Mouse (Mus musculus): Measurements from ENCODE around the gene Pigc. TPM values are rescaled to one million over a fixed set of nuclear protein-coding genes. Genes with fewer than 3 reads are reported as not detected.

The Pigc gene
- polyA plus RNA-seq, 1 experiment from 2014 or later = 30.9 TPM

DNA sequence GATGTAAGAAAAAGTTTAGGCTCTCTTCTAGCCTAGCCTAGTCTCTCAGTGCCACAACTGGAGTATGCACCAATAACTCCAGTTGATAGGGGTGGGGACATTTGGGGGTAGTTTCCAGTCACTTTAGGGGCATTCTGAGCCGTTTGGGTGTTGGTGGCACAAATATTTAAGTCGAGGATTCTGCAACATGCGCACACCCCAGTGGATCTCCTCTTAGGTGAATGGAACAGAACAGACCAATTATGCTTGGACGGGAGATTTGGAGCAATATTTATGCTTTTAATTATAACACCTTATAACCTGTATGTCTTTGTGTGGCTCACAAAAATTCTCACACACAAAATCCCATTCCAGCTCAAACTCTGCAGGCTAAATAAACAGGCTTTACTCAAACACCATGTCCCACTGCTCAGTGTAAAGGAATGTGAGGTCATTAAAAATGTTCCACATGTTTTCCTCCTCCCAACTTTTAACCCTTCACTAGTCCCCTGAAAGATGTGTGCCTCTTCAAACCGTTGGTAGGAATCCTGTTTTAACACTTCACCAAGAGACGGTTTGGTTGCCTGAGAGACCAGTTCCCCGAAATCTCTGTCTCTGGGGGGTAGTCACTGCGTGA lies 46.4 kb downstream of the Pigc start:
- Histone ChIP-seq H3K4me1 (peaks cover 4% of the 10 kb centered on the region; the same call in 1 of the 2 replicates), H3K27ac (no peak overlapping the region), H3K27me3 (no peaks in the 10 kb centered on the region), H3K36me3 (ENCODE audit: poor library complexity, severe bottlenecking) (no peaks in the 10 kb centered on the region), H3K4me2 (no peak overlapping the region), H3K4me3 (no peak overlapping the region), H3K9ac (no peak overlapping the region), H3K9me3 (replicated peaks) (no peaks in the 10 kb centered on the region)
- WGBS = 59% methylated on average over 8 of the region's 8 CpGs
- ATAC-seq = no peak

DNA sequence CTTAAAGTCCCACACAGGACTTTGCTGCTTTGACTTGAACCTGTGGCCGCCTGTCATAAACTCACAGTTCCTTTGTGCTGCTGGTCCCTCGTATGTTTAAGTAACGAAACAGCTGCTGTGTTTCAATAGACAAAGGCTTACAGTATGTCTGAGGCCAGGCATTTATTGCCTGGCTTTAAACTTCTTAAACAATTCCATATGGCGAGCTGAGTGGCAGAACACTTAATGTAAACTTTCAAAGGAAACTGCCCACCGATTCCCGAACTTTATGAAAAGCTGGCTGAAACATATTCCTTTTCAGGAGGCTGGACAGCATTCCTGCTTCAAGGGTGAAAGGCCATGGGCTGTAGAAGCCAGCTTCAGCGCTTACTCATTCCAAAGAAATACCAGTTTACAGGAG lies 48.0 kb downstream of the Pigc start:
- 51% methylated on average over 7 of the region's 7 CpGs for WGBS
- ATAC-seq = no peak
- Histone ChIP-seq H3K27ac (no peak overlapping the region), H3K4me2 (no peak overlapping the region), H3K9me3 (replicated peaks) (no peaks in the 10 kb centered on the region), H3K4me3 (no peak overlapping the region), H3K9ac (no peak overlapping the region), H3K36me3 (ENCODE audit: poor library complexity, severe bottlenecking) (no peaks in the 10 kb centered on the region), H3K27me3 (no peaks in the 10 kb centered on the region), H3K4me1 (peaks cover 11% of the 10 kb centered on the region; the same call in 1 of the 2 replicates)

DNA sequence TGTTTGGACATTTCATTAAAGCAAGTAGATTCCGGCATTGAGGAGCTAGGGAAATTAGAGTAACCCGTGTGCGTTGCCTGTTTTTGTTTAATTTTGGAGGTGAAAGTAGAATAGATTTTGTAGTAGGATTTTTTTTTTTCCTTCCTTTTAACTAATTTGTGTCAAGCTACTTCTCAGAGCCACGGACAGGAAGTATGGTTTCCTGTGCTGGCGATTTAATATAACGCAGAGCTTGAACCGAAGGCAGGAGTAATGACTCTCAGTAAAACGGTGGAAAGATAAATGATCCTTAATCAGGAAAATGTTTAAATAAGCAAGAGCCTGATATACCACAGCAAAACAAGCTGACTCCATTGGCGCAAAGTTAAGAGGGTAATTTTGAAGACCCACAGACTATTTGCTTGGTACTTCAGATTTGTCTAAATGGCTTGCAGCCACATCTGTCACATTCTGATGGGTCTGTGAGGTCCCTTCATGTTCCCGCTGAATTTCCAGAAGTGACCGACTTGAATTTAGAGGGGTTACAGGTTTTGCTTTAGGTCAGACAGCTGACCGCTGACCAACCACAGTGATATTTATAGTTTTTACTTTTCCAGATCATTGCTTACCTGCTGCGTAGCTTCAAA lies 49.1 kb downstream of the Pigc start:
- no peak overlapping the region for H3K9ac ChIP-seq
- H3K9me3 ChIP-seq (replicated peaks) = no peaks in the 10 kb centered on the region
- no peak for ATAC-seq
- H3K27ac ChIP-seq = no peak overlapping the region
- H3K4me3 ChIP-seq = no peak overlapping the region
- no peaks in the 10 kb centered on the region for H3K36me3 ChIP-seq (ENCODE audit: poor library complexity, severe bottlenecking)
- H3K4me1 ChIP-seq = peaks cover 11% of the 10 kb centered on the region; the same call in 1 of the 2 replicates
- WGBS = 91% methylated on average over 13 of the region's 13 CpGs
- no peak overlapping the region for H3K4me2 ChIP-seq
- H3K27me3 ChIP-seq = no peaks in the 10 kb centered on the region

DNA sequence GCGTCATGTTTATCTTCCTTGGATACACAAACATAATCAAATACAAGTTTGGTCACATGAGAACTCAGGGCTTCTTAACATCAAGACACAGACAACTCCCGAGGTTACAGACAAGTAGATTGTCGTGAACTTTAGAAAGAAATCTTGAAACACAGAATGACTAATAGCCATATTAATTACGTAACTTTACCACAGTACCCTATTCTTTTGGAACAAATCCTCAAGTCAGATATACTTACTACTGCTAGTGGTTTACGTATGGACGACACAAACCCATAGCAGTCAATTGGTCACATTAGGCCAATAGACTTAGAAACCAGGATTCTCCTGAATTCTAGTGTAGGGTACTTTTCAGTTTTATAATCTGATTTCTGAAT lies 49.6 kb downstream of the Pigc start:
- Histone ChIP-seq H3K9me3 (replicated peaks) (no peaks in the 10 kb centered on the region), H3K27me3 (no peaks in the 10 kb centered on the region), H3K4me1 (peaks cover 12% of the 10 kb centered on the region), H3K36me3 (ENCODE audit: poor library complexity, severe bottlenecking) (no peaks in the 10 kb centered on the region), H3K9ac (no peak overlapping the region), H3K4me3 (no peak overlapping the region), H3K4me2 (no peak overlapping the region), H3K27ac (no peak overlapping the region)
- ATAC-seq = no peak
- WGBS = 95% methylated on average over 6 of the region's 6 CpGs

DNA sequence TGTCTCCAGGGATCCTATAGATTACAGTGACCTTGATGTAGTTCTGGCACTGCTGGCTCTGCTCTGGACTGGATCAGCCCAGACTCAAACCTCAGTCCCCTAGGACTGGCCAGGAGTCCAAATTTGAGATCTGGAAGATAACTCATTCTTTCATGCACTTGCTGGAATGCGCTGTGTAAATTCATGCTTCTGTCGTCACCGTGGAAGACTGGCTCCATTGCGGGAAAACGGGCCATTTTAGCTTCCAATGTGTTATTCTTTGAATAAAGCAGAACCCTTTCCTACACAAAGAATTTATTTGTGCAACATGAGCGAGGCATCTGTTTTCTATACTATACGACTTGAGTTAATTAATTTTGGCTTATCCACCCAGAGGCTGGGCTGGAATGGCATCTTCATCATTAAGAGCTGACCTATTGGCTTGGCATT lies 51.3 kb downstream of the Pigc start:
- 39% methylated on average over 7 of the region's 7 CpGs for WGBS
- Histone ChIP-seq H3K27me3 (no peaks in the 10 kb centered on the region), H3K4me2 (no peak overlapping the region), H3K27ac (no peak overlapping the region), H3K4me3 (no peak overlapping the region), H3K9ac (no peak overlapping the region), H3K4me1 (peaks cover 15% of the 10 kb centered on the region), H3K36me3 (ENCODE audit: poor library complexity, severe bottlenecking) (no peaks in the 10 kb centered on the region), H3K9me3 (replicated peaks) (no peaks in the 10 kb centered on the region)
- ATAC-seq = peak; percentile 27; the same call in 1 of the 2 replicates

DNA sequence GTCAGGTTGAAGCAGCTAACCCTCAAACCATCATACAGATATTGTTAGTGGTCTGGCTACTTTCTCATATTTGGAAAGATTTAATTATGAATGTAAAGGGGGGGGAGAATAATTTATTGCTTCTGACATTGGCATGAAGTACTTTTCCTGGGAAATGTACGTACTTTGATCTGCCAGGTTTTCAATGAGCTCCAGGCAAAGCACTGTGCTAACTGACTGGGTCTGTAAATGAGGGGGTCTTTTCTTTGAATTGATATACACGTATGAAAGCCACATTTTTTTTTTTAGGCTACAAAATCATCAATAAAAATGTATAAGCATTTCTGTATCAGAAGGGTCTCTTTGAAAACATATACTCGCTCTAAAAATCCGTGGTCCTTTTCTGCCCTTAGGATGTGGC lies 51.8 kb downstream of the Pigc start:
- no peak overlapping the region for H3K4me2 ChIP-seq
- no peak overlapping the region for H3K27ac ChIP-seq
- no peak overlapping the region for H3K9ac ChIP-seq
- WGBS = 59% methylated on average over 4 of the region's 4 CpGs
- no peaks in the 10 kb centered on the region for H3K9me3 ChIP-seq (replicated peaks)
- no peak overlapping the region for H3K4me3 ChIP-seq
- no peaks in the 10 kb centered on the region for H3K36me3 ChIP-seq (ENCODE audit: poor library complexity, severe bottlenecking)
- H3K27me3 ChIP-seq = no peaks in the 10 kb centered on the region
- peaks cover 15% of the 10 kb centered on the region for H3K4me1 ChIP-seq
- ATAC-seq = no peak

Other genes starting within 250 kb of the Pigc start
- not detected in 2 replicates for gene Fasl, start 180.7 kb upstream of the Pigc start, polyA plus RNA-seq (2015; fragmentation: Nextera tagmentation; extraction: Ambion mirVana)
- 22.2 and 33.2 TPM in 2 replicates for gene Suco, start 92.5 kb upstream of the Pigc start, polyA plus RNA-seq (2015; fragmentation: Nextera tagmentation; extraction: Ambion mirVana)
- gene 4930558K02Rik, start 10.4 kb downstream of the Pigc start, polyA plus RNA-seq (2015; fragmentation: Nextera tagmentation; extraction: Ambion mirVana) = not detected in 2 replicates

Data from forebrain, embryonic 13.5 days (tissue).